Mouse (Mus musculus) cerebellum, adult 2 months (tissue): ENCODE measurements around the gene Nabp1.

ENCODE experiments used
- CTCF ChIP-seq: fragments of 200-500 bp; IDR thresholded peaks from 2 replicates; pipeline ENCODE4 v1.5.1; 2011; ENCODE audit warnings: low read depth, mild to moderate bottlenecking, control low read depth, low read length, moderate library complexity, borderline replicate concordance; ENCODE audit not compliant: insufficient read depth
- POLR2A ChIP-seq: fragments of 200-500 bp; IDR thresholded peaks from 2 replicates; pipeline ENCODE4 v1.6.1; 2011; ENCODE audit warnings: low read length, control low read depth, borderline replicate concordance; ENCODE audit not compliant: insufficient read depth

DNA sequence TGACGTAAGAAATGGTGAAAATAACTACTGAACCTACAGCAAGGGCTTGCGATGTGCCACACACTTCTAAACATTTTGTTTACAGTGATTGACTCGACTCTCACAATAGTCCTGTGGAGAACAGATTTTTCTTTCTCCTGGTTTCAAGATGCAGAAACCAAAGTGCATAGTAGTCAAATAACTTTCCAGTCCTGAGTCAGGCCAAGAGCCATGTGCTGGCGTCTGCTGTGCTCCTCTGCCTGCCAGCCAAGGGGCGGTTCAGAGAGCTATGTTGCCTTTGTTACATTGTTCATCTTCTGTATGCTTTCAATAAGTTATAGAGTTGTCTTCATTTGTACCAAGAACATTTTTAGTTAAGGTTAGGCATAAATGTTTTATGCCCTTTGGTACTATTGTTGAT, 29.2 kb upstream of the Nabp1 start:
- TF ChIP-seq POLR2A (no peak), CTCF (no peak)
